Mouse (Mus musculus) adipose tissue, adult 10 weeks (tissue): ENCODE results near the gene Aqr. TPM values are rescaled to one million over a fixed set of nuclear protein-coding genes. Genes with fewer than 3 reads are reported as not detected.

Experiments
- polyA plus RNA-seq: library from polyadenylated mRNA; stranded (reverse); fragments of 350-450 nt; fragmentation: Illumina TruSeq; extraction: RNeasy Lipid Tissue Mini Kit (QIAGEN cat#74804); gene quantifications from one replicate; pipeline ENCODE4 v1.2.3, GENCODE M21; 2014; ENCODE audit warnings: low read depth, low replicate concordance

Aqr gene
- polyA plus RNA-seq: 18.8 TPM

GRCm38 (mm10) chr2:114186924-114187323 is at the start of gene Aqr:
Gene Aqr, minus strand, starts transcription at chr2:114187024.

DNA sequence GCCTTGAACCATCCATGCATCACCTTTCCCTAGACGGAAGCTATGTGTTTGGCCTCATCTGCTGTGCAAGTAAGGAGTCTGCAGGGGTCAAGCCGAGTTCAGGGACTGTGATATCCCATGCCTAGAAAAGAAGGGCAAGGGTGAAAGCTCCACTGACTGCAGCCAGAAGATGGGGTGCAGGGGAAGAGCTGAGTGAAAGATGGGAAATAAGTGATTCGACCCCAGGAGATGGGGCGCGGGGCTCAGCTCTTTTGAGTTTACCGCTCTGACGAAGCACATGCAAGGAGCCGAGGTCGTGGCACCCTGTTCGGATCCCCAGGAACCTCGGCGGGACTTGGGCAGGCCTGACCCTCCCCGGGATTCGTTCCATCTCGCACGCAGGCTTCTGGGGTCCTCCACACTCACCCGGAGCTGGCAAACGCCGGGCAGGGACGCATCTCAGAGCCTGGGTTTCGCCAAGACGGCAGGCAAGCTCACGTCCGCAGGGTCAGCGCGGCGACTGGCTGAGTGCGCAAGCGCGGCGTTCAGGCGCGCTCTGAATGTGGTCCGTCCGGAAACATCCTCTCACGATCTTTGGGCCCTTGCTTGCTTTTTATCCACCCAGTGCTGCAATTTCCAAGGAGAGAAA is 14.2 kb upstream of the Aqr start, which contains the start of gene Zfp770:
Gene Zfp770 (minus strand): TSS at position 538 of the 628 bp plus-strand sequence.

DNA sequence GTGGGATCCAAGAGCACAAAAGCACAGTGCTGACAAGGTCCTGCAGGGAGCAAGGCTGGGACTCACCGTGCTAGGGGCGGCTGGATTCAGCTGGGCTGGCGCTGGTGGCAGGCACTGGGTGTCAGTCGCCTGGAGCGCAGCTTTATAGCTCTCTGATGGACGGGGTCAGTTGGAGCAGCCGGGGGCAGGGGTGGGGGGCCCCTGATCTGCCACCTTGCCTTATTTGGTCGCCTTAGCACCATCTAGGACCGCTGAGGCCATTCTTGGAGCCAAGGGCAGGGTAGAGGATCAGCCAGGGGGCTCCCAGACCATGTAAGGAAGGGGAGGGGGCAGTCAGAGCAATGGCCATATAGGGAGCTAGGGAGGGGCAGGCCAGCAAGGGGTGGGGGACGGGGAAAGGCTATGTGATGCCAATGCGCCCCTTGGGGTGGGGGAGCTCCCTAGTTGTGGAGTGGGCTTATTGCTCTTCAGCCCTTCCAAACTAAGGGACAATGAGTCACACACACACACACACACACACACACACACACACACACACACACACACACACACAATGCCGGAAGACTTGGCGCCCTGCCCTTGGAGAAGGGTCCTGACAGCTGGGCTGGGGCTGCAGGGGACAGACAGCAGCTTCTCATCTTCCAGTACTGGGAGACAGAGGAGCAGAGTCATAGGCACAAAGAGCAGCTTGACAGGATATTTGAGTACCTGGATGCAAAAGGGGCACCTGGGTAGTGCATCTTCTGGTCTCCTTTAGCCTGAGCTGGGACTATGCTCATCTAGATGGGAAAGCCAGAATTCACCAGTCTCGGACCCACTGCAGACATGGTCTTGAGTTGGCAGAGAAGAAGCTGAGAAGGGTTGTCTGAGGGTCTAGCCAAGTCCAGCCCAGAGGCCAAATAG is 133.9 kb downstream of the Aqr start, which contains the start of gene Actc1:
Gene Actc1 (minus strand): TSS at position 853 of the 903 bp plus-strand sequence.

Other genes with a start within 250 kb of the Aqr start
- gene Gjd2, start 173.4 kb downstream of the Aqr start, polyA plus RNA-seq: not detected
- gene Actc1, start 133.5 kb downstream of the Aqr start, polyA plus RNA-seq: 0.48 TPM
- 4.4 TPM for gene Zfp770, start 14.4 kb upstream of the Aqr start, polyA plus RNA-seq